Mouse (Mus musculus) liver, postnatal 0 days (tissue): ENCODE data around the gene Galc. TPM values are rescaled to one million over a fixed set of nuclear protein-coding genes. Genes with fewer than 3 reads are reported as not detected.
A peak's percentile ranks its signal among the peaks of the same experiment; 100 is the strongest.

ENCODE experiments used
- ATAC-seq: fragments of 200-750 bp; cut with Nextera tagmentation; 2 replicates; pipeline ENCODE4 v1.8.0; 2017; ENCODE audit warnings: mild to moderate bottlenecking, moderate library complexity
- DNase-seq: peaks from one replicate; pipeline ENCODE4 v3.0.0-alpha.2; 2016
- H3K27ac ChIP-seq: fragments of 300-500 bp; sonication (generic); 2 replicates; pipeline ENCODE4 v1.5.1; 2014; ENCODE audit warnings: antibody characterized with exemption, moderate library complexity, mild to moderate bottlenecking, low read depth
- H3K27me3 ChIP-seq: fragments of 300-500 bp; sonication (generic); 2 replicates; pipeline ENCODE4 v1.6.1; 2014; ENCODE audit warnings: low read length, control low read depth, mixed read lengths; ENCODE audit not compliant: insufficient read depth
- H3K36me3 ChIP-seq: fragments of 300-500 bp; sonication (generic); replicated peaks from 2 replicates; pipeline ENCODE4 v1.6.1; 2014; ENCODE audit warnings: mild to moderate bottlenecking, control low read depth, low read length, moderate library complexity, mixed read lengths; ENCODE audit not compliant: insufficient read depth
- H3K4me1 ChIP-seq: fragments of 300-500 bp; sonication (generic); 2 replicates; pipeline ENCODE4 v1.6.1; 2014; ENCODE audit warnings: antibody characterized with exemption, mild to moderate bottlenecking, control low read depth; ENCODE audit not compliant: insufficient read depth
- H3K4me2 ChIP-seq: fragments of 300-500 bp; sonication (generic); 2 replicates; pipeline ENCODE4 v1.6.1; 2014; ENCODE audit warnings: low read depth, mild to moderate bottlenecking, low read length, moderate library complexity, mixed read lengths
- H3K4me3 ChIP-seq: fragments of 300-500 bp; sonication (generic); 2 replicates; pipeline ENCODE4 v1.5.1; 2014; ENCODE audit warnings: low read depth, low read length
- H3K9ac ChIP-seq: fragments of 300-500 bp; sonication (generic); replicated peaks from 2 replicates; pipeline ENCODE4 v1.6.1; 2014; ENCODE audit warnings: mild to moderate bottlenecking, moderate library complexity
- H3K9me3 ChIP-seq: fragments of 300-500 bp; sonication (generic); 2 replicates; pipeline ENCODE4 v1.6.1; 2016; ENCODE audit warnings: mild to moderate bottlenecking, control low read depth, low read length, mixed read lengths
- CTCF ChIP-seq: sonication (generic); IDR thresholded peaks from 2 replicates; pipeline ENCODE4 v1.5.1; 2016; ENCODE audit warnings: antibody characterized with exemption, low read depth
- EP300 ChIP-seq: IDR thresholded peaks from 2 replicates; pipeline ENCODE4 v1.6.1; 2016; ENCODE audit warnings: antibody characterized with exemption, low read depth, mild to moderate bottlenecking
- WGBS: fragments of 180-500 bp; shearing (Covaris S2); extraction: QIAGEN DNeasy Blood & Tissue Kit; methylation state at CpG from one replicate; pipeline ENCODE4 v1.1.7; 2014; ENCODE audit not compliant: insufficient replicate concordance; 5-methylcytosine and 5-hydroxymethylcytosine counted together
- polyA plus RNA-seq: library from polyadenylated mRNA; unstranded; fragments of >200 nt; fragmentation: Nextera tagmentation; extraction: Ambion mirVana; gene quantifications from 2 replicates; pipeline ENCODE4 v1.2.1, GENCODE M21; 2015

The Galc gene
- polyA plus RNA-seq, result 1.8 and 2.2 TPM in 2 replicates

DNA sequence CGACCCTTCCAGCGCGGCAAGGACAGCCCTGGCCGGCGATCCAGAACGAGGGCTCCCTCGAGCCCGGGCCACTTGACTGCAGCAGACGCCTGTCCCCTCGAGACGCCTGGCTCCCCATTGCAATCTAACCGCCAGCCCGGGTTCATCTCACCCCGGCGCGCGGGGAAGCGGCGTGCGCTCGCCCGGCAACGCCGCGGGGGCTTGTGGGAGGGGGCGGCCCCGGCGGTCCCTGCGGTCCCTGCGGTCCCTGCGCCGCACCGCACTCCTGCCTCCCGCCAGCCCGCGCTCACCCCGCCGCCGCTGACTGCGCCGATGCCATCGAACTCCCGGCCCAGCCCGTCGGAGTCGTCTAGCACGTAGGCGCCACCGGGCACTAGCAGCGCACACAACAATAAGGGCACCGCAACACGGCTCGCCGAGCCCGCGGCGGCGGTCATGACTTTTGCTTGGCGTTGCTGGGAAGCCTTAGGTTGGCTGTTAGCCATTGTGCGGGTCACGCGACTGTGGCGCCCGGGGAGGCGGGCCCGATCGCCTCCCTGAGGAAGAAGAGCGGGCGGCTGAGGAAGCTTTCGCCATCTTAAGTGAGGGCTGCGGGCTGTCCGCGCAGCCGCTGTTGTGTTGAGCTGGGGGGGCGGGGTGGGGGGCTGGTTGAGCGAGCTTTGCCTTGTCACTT, at the start of gene Galc:
TSS of gene Galc (minus strand) at position 615 of the 673 bp plus-strand sequence.
- Histone ChIP-seq H3K27me3 (no peaks in the 10 kb centered on the region), H3K9ac (peak within 1 kb of the TSS; percentile 91), H3K4me2 (peak within 1 kb of the TSS; percentile 92), H3K9me3 (no peaks in the 10 kb centered on the region), H3K36me3 (no peaks in the 10 kb centered on the region; the same call in 1 of the 2 replicates), H3K4me1 (no peaks in the 10 kb centered on the region; the same call in none of the 2 replicates), H3K4me3 (peak within 1 kb of the TSS; percentile 89), H3K27ac (peak within 1 kb of the TSS; percentile 90)
- under 1% methylated on average over 44 of the region's 76 CpGs for WGBS
- peak; percentile 88 for DNase-seq
- peak; percentile 92 for ATAC-seq
- TF ChIP-seq CTCF (no peak), EP300 (no peak)

DNA sequence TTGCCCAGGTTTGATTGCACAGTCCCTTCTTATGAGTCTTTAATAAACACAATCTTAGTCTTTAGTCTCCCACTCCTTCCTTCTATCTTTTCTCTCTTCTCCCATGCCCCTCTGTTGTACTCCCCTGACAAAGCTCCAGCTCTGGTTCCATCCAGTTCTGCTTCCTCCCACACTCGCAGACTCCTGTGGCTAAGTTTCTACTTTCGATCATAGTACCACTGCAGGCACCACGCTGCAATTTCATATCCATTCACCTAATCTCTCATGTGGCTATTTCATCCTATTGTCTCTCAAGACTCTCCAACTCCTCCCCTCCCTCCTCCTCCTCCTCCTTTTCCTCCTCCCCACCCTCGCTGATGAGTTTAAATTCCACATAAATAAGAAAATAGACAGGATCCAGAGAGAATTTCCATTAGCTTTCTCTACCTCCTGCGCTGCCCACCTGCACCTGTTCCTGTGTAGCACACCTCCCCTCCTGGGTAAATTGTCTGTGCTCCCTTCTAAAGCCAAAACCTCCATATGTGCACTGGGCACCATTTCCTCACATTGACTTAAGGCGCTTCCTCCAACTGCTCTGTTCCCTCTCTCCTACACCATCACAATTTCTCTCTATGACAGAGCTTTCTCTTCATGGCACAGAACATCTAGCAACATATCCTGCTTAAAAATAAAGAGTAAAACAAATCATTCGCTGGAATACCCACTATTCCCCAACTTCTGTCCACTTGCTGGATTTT, 48.1 kb upstream of the Galc start:
- no peaks in the 10 kb centered on the region for H3K4me1 ChIP-seq
- H3K27ac ChIP-seq, result no peak overlapping the region
- DNase-seq, result no peak
- no peaks in the 10 kb centered on the region for H3K36me3 ChIP-seq
- TF ChIP-seq CTCF (no peak), EP300 (no peak)
- WGBS, result 67% methylated on average over 7 of the region's 7 CpGs
- ATAC-seq, result no peak
- no peak overlapping the region for H3K4me2 ChIP-seq
- H3K27me3 ChIP-seq, result no peaks in the 10 kb centered on the region
- H3K4me3 ChIP-seq, result no peak overlapping the region
- no peaks in the 10 kb centered on the region for H3K9me3 ChIP-seq
- H3K9ac ChIP-seq, result no peak overlapping the region

DNA sequence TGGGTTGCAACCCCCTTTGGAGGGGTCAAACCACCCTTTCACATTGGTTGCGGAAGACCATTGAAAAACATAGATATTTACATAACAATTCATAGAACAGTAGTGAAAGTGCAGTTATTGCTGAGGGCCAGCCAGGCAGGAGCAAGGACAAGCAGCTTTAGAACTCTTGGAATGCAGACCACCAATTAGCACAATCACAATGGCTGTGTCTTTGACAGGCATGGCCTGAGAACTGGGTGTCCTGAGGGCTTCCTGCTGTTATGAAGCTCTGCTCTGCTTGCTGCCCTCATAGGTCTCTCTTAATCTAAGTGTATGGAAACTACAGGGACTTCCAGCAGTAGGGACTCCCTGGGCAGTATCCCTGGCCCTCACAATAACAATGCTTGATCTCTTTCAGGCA, 43.8 kb upstream of the Galc start:
- Histone ChIP-seq H3K4me1 (no peaks in the 10 kb centered on the region), H3K27me3 (no peaks in the 10 kb centered on the region), H3K27ac (no peak overlapping the region), H3K4me3 (no peak overlapping the region), H3K36me3 (no peaks in the 10 kb centered on the region), H3K4me2 (no peak overlapping the region), H3K9ac (no peak overlapping the region), H3K9me3 (no peaks in the 10 kb centered on the region)
- ATAC-seq, result no peak
- WGBS, result 91% methylated on average over 1 of the region's 1 CpGs
- TF ChIP-seq EP300 (no peak), CTCF (no peak)
- no peak for DNase-seq

DNA sequence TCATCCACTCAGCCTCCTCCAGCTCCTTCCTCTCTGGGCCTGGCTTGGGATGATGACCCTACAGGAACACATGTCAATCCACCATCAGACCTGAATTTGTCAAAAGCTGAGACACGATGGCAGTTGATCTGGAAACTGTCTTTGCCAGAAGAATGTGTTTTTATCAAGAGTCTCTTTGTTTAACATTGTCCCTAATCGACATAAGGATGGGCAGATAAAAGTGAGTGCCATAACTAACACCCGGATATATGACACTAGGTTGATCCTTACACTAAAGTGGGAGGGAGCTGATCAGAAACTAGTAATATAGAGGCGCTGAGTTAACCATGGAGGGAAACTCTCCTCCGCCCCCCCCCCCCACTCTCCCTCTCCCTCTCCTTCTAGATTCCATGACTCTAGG, 42.7 kb upstream of the Galc start:
- Histone ChIP-seq H3K9me3 (no peaks in the 10 kb centered on the region), H3K4me2 (no peak overlapping the region), H3K4me1 (no peaks in the 10 kb centered on the region), H3K4me3 (no peak overlapping the region), H3K36me3 (no peaks in the 10 kb centered on the region), H3K9ac (no peak overlapping the region), H3K27me3 (no peaks in the 10 kb centered on the region), H3K27ac (no peak overlapping the region)
- TF ChIP-seq EP300 (no peak), CTCF (no peak)
- ATAC-seq (no peak), DNase-seq (no peak)
- 62% methylated on average over 5 of the region's 5 CpGs for WGBS

DNA sequence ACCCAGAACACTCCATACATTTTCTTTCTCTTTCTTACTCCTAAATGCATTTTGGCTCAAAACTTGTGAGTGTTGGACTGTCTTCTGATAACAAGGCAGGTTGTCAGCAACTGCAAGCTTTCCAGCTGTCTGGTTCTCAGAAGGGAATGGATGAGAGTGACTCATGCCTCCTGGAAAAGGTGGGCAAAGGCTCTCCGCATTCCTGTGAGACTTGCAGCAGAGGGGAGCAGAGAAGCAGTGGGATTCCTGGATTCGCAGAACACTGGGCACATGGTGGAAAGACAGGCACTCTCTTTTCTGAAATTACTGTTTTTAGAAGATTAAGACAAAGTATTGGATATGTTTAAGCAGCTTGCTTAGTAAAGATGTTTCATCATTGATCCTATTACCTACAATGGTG, 35.0 kb upstream of the Galc start:
- Histone ChIP-seq H3K27ac (no peak overlapping the region), H3K36me3 (no peaks in the 10 kb centered on the region), H3K4me2 (no peak overlapping the region), H3K4me3 (no peak overlapping the region), H3K4me1 (no peaks in the 10 kb centered on the region), H3K27me3 (no peaks in the 10 kb centered on the region), H3K9ac (no peak overlapping the region), H3K9me3 (no peaks in the 10 kb centered on the region)
- ATAC-seq (no peak), DNase-seq (no peak)
- WGBS, result 75% methylated on average over 2 of the region's 2 CpGs
- TF ChIP-seq EP300 (no peak), CTCF (no peak)

DNA sequence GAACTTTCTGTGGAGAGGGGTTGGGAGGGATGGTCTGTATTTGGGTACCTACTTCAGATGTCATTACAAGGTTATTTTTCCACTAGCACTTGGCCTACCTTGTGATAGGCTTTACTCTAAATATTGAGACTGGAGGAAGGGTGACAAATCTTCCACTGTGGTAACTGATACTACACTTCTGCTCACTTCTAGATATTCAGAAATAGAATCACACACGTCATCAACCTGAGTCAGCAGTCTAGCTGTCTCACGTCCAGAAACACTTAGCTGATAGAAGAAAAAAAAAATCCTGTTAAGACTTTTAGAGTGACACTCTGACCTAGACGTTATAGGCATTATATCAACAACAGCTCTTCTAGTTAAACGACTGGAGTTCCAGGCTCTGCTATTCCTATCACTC, 33.0 kb upstream of the Galc start:
- H3K4me2 ChIP-seq, result no peak overlapping the region
- no peaks in the 10 kb centered on the region for H3K9me3 ChIP-seq
- no peaks in the 10 kb centered on the region for H3K4me1 ChIP-seq
- no peak for TF ChIP-seq CTCF
- TF ChIP-seq EP300, result no peak
- no peak overlapping the region for H3K9ac ChIP-seq
- H3K36me3 ChIP-seq, result no peaks in the 10 kb centered on the region
- no peak overlapping the region for H3K4me3 ChIP-seq
- ATAC-seq (no peak), DNase-seq (no peak)
- 47% methylated on average over 4 of the region's 4 CpGs for WGBS
- H3K27ac ChIP-seq, result no peak overlapping the region
- no peaks in the 10 kb centered on the region for H3K27me3 ChIP-seq
